Mouse (Mus musculus) forebrain, embryonic 13.5 days (tissue): ENCODE results near the gene A630076J17Rik. TPM values are rescaled to one million over a fixed set of nuclear protein-coding genes. Genes with fewer than 3 reads are reported as not detected.

Experiments used
- ATAC-seq: fragments of 200-750 bp; cut with Nextera tagmentation; 2 replicates; pipeline ENCODE4 v1.8.0; 2017
- H3K27ac ChIP-seq: fragments of 300-500 bp; sonication (generic); 2 replicates; pipeline ENCODE4 v1.5.1; 2015; ENCODE audit warnings: inconsistent platforms, mild to moderate bottlenecking, moderate library complexity
- H3K27me3 ChIP-seq: fragments of 300-500 bp; sonication (generic); 2 replicates; pipeline ENCODE4 v1.6.1; 2015; ENCODE audit warnings: mild to moderate bottlenecking, inconsistent platforms
- H3K36me3 ChIP-seq: fragments of 300-500 bp; sonication (generic); 2 replicates; pipeline ENCODE4 v1.6.1; 2015; ENCODE audit warnings: mild to moderate bottlenecking, inconsistent platforms; ENCODE audit not compliant: poor library complexity, severe bottlenecking
- H3K4me1 ChIP-seq: fragments of 300-500 bp; sonication (generic); 2 replicates; pipeline ENCODE4 v1.6.1; 2015; ENCODE audit warnings: inconsistent platforms
- H3K4me2 ChIP-seq: fragments of 300-500 bp; sonication (generic); 2 replicates; pipeline ENCODE4 v1.6.1; 2015; ENCODE audit warnings: inconsistent platforms, mild to moderate bottlenecking, moderate library complexity
- H3K4me3 ChIP-seq: fragments of 300-500 bp; sonication (generic); 2 replicates; pipeline ENCODE4 v1.5.1; 2015; ENCODE audit warnings: mild to moderate bottlenecking, inconsistent platforms
- H3K9ac ChIP-seq: fragments of 300-500 bp; sonication (generic); 2 replicates; pipeline ENCODE4 v1.6.1; 2015; ENCODE audit warnings: mild to moderate bottlenecking, inconsistent platforms
- H3K9me3 ChIP-seq: fragments of 300-500 bp; sonication (generic); replicated peaks from 2 replicates; pipeline ENCODE4 v1.6.1; 2016; ENCODE audit warnings: inconsistent platforms
- WGBS: fragments of 180-500 bp; shearing (Covaris S2); methylation state at CpG from one replicate; pipeline ENCODE4 v1.1.7; 2015; 5-methylcytosine and 5-hydroxymethylcytosine counted together
- polyA plus RNA-seq: library from polyadenylated mRNA; unstranded; fragments of >200 nt; fragmentation: Nextera tagmentation; extraction: Ambion mirVana; gene quantifications from 2 replicates; pipeline ENCODE4 v1.2.1, GENCODE M21; 2015

Gene A630076J17Rik
- polyA plus RNA-seq, 1 experiment from 2014 or later = not detected

DNA sequence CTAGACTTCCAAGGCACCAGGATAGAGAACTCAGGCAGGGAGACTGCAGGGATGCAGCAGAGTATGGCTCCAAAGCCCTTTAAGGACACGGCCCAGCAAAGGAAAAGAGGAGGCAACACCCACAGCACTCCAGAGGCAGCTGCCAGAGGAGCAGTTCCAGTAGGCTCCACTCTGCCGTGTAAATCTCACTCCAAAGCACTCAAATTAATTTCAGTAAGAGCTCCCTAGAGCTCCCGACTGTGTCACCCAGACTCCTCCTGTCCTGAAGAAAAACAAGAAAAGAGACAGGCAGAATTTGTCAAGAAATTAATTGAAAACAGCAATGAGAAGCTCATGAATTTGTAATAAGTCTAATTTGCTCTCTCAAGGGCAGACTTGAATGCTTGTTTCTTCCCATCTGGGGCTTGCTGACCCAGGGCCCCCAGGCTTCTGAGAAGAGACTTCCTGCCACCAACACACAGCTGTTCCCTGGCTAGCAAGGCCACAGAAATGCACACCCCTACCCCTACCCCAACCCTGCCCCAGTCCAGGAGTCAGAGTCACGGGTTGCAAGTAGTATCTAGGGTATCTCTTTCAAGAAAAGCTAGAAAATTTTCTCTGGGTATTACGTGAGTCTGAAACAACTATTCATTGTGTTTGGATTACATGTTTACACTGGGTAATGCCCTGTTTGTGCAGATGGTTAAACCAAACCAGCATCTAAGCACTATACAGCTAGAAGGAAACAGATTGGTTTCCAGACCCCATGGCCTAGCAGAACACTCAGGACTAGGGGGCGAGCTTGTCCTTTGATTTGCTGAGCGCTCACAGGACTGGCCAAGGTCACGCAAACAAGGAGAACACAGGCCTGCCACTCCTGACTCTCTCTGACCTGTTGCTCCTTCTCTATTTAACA, 30.8 kb downstream of the A630076J17Rik start:
- Histone ChIP-seq H3K27me3 (no peaks in the 10 kb centered on the region), H3K4me1 (peaks cover 15% of the 10 kb centered on the region), H3K4me2 (no peak overlapping the region), H3K9me3 (no peaks in the 10 kb centered on the region), H3K27ac (peak overlapping the region; percentile 51), H3K4me3 (no peak overlapping the region), H3K36me3 (no peaks in the 10 kb centered on the region), H3K9ac (no peak overlapping the region)
- WGBS = 54% methylated on average over 8 of the region's 8 CpGs
- ATAC-seq = peak; percentile 72

DNA sequence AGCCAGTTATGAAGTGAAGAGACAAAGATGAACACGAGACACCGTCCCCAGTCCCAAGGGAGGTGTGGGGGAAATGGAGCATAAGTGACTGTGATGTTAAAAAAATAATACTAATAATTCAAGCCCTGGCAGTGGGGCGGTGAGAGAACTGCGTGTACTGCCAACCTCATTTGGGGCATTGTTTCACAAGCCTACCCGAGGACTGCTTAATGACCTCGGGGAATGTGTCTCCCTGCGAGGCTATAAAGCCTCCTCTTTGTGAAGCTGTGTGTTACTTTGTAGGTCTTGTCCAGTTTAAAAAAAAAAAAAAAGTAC, 31.4 kb downstream of the A630076J17Rik start:
- H3K9ac ChIP-seq = no peak overlapping the region
- no peak; the same call in 1 of the 2 replicates for ATAC-seq
- H3K27ac ChIP-seq = no peak overlapping the region
- H3K9me3 ChIP-seq = no peaks in the 10 kb centered on the region
- WGBS = 34% methylated on average over 7 of the region's 7 CpGs
- no peak overlapping the region for H3K4me3 ChIP-seq
- H3K4me1 ChIP-seq = peaks cover 15% of the 10 kb centered on the region
- no peak overlapping the region for H3K4me2 ChIP-seq
- H3K27me3 ChIP-seq = no peaks in the 10 kb centered on the region
- no peaks in the 10 kb centered on the region for H3K36me3 ChIP-seq

DNA sequence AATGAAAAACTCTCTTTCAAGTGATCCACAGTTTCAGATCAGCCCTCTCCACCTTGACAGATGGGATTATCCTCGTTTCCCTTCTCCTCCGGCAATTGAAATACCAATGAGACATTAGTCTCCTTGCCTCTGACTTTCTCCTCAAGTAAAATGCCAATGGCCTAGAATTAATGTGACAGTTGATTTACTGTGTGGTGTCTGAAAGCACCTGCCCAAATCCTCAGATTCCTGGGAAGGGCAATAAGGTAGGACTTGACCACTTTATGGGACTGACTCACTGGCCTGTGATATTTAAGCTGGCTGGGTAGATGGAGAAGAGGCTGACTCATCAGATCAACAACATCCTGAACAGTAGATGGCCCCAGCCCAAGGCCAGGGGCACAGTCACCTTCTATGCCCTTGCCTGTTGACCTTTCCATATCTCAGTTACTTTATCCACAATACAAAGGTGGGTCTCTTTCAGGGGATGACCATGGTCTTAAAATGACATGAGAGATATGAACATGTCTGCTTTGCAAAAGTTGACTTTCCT, 36.5 kb downstream of the A630076J17Rik start:
- Histone ChIP-seq H3K4me1 (peaks cover 1% of the 10 kb centered on the region), H3K4me3 (no peak overlapping the region), H3K4me2 (no peak overlapping the region), H3K27ac (no peak overlapping the region), H3K9ac (no peak overlapping the region), H3K27me3 (no peaks in the 10 kb centered on the region), H3K36me3 (no peaks in the 10 kb centered on the region), H3K9me3 (no peaks in the 10 kb centered on the region)
- ATAC-seq = no peak
- WGBS = 75% methylated on average over 2 of the region's 2 CpGs

DNA sequence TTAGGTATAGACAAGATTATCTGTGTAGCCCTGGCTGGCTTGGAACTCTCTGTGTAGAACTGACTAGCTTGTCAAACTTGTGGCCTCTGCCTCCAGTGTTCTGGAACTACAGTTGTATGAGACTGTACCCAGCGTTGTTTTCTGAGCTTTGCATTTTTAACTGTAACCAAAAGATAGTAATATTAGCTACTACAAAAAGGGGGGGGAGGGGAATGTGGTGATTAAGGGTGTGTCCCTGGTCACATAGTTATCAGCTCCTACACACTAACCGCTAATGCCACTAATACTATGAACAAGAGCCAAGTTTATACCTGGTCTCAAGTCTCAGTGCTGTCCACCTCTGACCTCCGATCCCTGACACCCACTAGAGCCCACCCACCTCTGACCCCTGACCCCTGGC, 42.0 kb downstream of the A630076J17Rik start:
- 92% methylated on average over 3 of the region's 3 CpGs for WGBS
- no peak overlapping the region for H3K4me3 ChIP-seq
- H3K9me3 ChIP-seq = no peaks in the 10 kb centered on the region
- H3K9ac ChIP-seq = no peak overlapping the region
- no peak overlapping the region for H3K27ac ChIP-seq
- no peaks in the 10 kb centered on the region for H3K36me3 ChIP-seq
- no peaks in the 10 kb centered on the region for H3K27me3 ChIP-seq
- no peak for ATAC-seq
- H3K4me2 ChIP-seq = no peak overlapping the region
- H3K4me1 ChIP-seq = no peaks in the 10 kb centered on the region

DNA sequence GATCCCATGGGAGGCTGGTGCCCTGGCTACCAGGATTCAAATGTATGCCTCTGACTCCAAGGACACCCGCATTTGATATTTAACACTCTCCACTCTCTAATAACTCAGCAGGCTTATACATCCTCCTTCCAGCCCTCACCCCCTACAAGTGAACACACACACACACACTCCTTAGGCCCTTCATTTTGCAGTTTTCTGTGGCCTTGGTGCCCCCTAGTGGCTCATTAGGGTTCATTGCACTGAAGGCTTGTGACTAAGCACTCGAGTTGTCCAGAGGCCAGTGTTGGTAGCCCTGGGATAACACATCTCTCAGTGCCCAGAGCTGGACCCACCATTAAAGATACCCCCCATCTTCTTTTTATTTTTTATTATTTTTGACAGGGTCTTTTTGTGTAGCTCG, 43.4 kb downstream of the A630076J17Rik start:
- Histone ChIP-seq H3K9me3 (no peaks in the 10 kb centered on the region), H3K36me3 (no peaks in the 10 kb centered on the region), H3K9ac (no peak overlapping the region), H3K4me2 (no peak overlapping the region), H3K27ac (no peak overlapping the region), H3K4me3 (no peak overlapping the region), H3K4me1 (peaks cover 4% of the 10 kb centered on the region; the same call in 1 of the 2 replicates), H3K27me3 (no peaks in the 10 kb centered on the region)
- 11% methylated on average over 3 of the region's 3 CpGs for whole genome bisulfite sequencing
- peak; percentile 81 for ATAC-seq

DNA sequence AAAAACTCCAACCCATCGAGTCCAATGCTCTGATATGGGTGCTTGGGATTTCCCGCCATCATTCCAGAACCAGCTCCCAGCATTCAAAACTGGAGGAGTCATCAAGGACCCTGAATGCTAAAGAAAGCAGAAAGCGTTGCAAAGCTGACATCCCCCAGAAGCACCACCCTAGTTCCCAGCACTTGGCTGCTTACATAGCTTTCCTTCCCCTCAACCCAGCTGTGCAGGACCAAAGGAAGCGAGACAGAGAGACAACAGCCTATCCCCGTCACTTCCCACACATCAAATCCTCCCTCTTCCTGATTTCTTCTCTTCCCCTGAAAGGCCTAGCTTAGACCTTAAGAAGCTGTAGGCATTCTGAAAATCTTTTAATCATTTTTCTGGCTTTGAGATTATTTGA, 44.9 kb downstream of the A630076J17Rik start:
- no peak overlapping the region for H3K27ac ChIP-seq
- ATAC-seq = no peak
- H3K4me1 ChIP-seq = peaks cover 14% of the 10 kb centered on the region
- WGBS = 67% methylated on average over 5 of the region's 5 CpGs
- H3K9me3 ChIP-seq = no peaks in the 10 kb centered on the region
- H3K4me3 ChIP-seq = no peak overlapping the region
- H3K27me3 ChIP-seq = no peaks in the 10 kb centered on the region
- H3K9ac ChIP-seq = no peak overlapping the region
- H3K36me3 ChIP-seq = no peaks in the 10 kb centered on the region
- no peak overlapping the region for H3K4me2 ChIP-seq

DNA sequence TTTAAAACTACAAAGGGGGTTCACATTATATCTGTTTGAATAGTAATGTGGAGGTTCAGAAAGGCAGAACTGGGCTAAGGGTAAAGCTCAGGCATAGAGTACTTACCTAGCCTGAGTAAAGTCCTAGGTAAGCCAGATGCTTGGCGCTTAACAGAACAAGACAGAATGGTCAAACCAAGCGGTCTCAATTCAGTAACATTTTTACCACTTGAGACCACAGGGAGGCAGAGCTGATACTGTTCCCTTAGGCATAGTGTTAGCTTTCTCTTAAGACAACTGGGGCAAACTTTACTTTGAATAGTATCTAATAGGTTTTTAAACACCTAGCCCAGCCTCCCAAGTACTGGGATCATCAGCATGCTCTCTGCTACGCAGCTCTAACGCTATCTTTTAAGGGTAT, 45.6 kb downstream of the A630076J17Rik start:
- no peak overlapping the region for H3K4me3 ChIP-seq
- WGBS = 59% methylated on average over 4 of the region's 4 CpGs
- no peak for ATAC-seq

DNA sequence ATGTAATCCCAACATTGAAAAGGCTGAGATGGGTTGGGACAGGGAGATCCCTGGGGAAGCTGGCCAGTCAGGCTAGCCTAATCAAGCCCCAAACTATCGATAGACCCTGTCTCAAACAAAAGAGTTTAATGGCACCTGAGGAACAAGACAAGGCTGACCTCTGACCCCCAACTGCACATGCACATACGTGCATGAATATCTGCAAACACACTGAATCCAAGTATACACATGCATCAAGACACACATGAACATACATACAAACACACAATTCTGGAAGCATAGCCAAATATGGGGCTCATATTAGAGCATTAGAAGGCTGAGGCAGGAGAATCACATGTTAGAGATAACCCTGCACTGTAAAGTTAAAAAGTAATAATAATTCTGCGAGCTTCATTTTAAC, 46.2 kb downstream of the A630076J17Rik start:
- Histone ChIP-seq H3K9me3 (no peaks in the 10 kb centered on the region), H3K36me3 (no peaks in the 10 kb centered on the region), H3K4me1 (peaks cover 16% of the 10 kb centered on the region), H3K4me3 (no peak overlapping the region), H3K27me3 (no peaks in the 10 kb centered on the region), H3K27ac (no peak overlapping the region), H3K4me2 (no peak overlapping the region), H3K9ac (no peak overlapping the region)
- ATAC-seq = no peak
- WGBS = 91% methylated on average over 3 of the region's 3 CpGs

More for the DNA sequence above, 45.6 kb downstream of the A630076J17Rik start:
- Histone ChIP-seq H3K27ac (no peak overlapping the region), H3K36me3 (no peaks in the 10 kb centered on the region), H3K9me3 (no peaks in the 10 kb centered on the region), H3K4me2 (no peak overlapping the region), H3K4me1 (peaks cover 16% of the 10 kb centered on the region), H3K27me3 (no peaks in the 10 kb centered on the region), H3K9ac (no peak overlapping the region)

DNA sequence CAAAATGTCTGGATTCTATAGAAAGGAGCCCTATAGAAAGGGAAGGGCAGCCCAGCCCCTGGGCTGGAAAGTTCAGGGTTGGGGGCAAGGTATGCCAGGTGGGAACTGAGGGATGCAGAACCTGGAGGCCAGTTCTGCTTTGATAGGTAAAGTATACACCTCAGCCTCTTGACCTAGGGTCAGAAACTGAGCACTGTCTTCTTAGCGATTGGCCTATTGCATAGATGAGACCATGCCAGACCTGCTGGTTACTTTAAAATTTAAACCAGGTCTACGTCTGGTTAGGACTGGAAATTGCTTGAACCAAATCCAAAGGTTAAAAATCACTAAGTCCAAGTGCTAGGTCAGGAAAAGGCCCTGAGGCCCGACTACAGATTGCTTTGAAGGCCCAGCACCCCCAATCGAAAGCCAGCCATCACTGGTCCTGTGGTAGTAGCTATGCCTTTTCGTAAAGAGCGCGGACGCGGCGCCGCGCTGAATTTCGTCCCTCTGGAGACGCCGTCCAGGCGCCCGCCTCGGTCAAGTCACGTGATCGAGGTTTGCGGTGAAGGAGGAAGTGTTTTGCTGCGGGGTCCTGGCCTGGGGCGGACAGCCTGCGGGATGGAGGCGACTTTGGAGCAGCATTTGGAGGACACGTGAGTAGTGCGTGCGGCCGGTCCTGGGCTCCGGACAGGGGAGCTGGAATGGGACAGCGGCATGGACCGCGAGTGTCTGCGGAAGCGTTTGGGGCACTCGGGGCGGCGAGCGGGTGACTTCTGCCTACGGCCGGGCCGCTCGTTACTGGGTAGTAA, 48.3 kb downstream of the A630076J17Rik start, which contains the start of gene Lamtor5:
Gene Lamtor5 (plus strand): TSS at position 380 of the 791 bp plus-strand sequence.
- Histone ChIP-seq H3K9ac (peak within 1 kb of the TSS; percentile 83), H3K4me1 (peaks cover 16% of the 10 kb centered on the region), H3K4me3 (peak within 1 kb of the TSS; percentile 91), H3K4me2 (peak within 1 kb of the TSS; percentile 86), H3K9me3 (no peaks in the 10 kb centered on the region), H3K27me3 (no peaks in the 10 kb centered on the region), H3K27ac (no peak within 1 kb of the TSS), H3K36me3 (peaks cover 10% of the 10 kb centered on the region)
- 3% methylated on average over 43 of the region's 43 CpGs for WGBS
- peak; percentile 94 for ATAC-seq

Other genes starting within 250 kb of the A630076J17Rik start
- 12.9 and 13.4 TPM in 2 replicates for gene Kcna3, start 194.4 kb upstream of the A630076J17Rik start, polyA plus RNA-seq
- 0.37 and 0.49 TPM in 2 replicates for gene Kcna2, start 129.5 kb upstream of the A630076J17Rik start, polyA plus RNA-seq
- not detected in 2 replicates for gene Kcna10, start 47.6 kb upstream of the A630076J17Rik start, polyA plus RNA-seq
- gene Cym, start 8.9 kb upstream of the A630076J17Rik start, polyA plus RNA-seq = 0.35 TPM in 1 of 2 replicates, not detected in the other
- gene Prok1, start 9.1 kb downstream of the A630076J17Rik start, polyA plus RNA-seq = 0.10 TPM in 1 of 2 replicates, not detected in the other
- 227 and 246 TPM in 2 replicates for gene Lamtor5, start 48.2 kb downstream of the A630076J17Rik start, polyA plus RNA-seq
- 2.4 and 3.1 TPM in 2 replicates for gene Slc16a4, start 60.6 kb downstream of the A630076J17Rik start, polyA plus RNA-seq
- gene Rbm15, start 103.1 kb downstream of the A630076J17Rik start, polyA plus RNA-seq = 14.8 and 15.4 TPM in 2 replicates
- 0.25 and 0.38 TPM in 2 replicates for gene Kcnc4, start 228.9 kb downstream of the A630076J17Rik start, polyA plus RNA-seq